Mouse (Mus musculus): Measurements from ENCODE around the gene C530025M09Rik.

The C530025M09Rik gene

DNA sequence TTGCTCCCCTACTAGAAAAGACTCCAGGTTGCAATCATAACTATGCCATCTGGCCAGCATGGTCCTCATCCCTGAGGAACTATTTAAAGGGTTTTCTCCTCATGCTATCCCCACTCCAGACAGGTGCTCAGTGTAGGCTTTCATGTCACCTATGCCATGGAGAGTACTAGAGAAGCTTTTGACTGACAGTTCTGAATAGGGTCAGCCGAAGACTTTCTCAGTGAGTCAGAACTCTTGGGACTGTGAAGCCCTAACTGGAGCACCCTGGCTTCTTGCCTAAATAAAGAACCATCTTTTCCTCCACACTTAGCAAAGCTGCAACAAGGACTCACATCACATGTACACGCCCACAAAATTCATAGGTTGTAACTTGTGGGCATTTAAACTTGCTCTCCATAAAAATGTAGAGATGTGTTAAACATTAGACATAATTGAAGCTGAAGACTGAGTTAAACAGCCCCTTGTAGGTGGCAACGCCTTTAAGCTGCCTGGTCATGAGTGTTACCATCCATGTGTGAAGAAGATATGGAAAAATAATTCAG lies 26.3 kb downstream of the C530025M09Rik start:
- DNase-seq (ENCODE audit: low read depth), result no peak

DNA sequence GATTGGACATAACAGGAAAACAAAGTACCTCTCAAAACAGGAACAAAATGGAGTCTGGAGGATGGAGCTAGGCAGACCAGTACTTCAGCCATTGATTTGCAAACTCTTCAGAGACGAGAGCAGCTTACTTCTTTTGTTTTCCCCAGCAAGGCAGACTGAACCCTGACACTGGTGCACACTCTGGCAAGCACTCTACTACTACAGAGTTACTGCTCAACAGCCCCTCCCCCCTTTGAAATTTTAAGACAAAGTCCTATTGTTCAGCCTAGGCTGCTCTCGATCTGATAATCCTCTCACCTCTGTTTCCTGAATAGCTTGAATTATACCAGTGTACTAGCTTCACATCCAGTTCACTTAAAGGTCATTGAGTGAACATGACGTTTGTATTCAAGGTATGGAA lies 32.4 kb downstream of the C530025M09Rik start:
- no peak for DNase-seq (ENCODE audit: low read depth)
